Mouse (Mus musculus): ENCODE data around the gene Gm11011.
"Not testable (repeated sequence)": the region's sequence is repeated elsewhere in the genome, so short reads cannot be mapped to it uniquely, and the experiment has no call there.

The Gm11011 gene
- long read RNA-seq, experiment 1 = 0 reads
- long read RNA-seq, experiment 2 = 0 reads

GRCm38 (mm10) chr2:169587645-169588044 is at the start of gene Gm11011:
Gm11011 (minus strand) TSS chr2:169587745.
- intact Hi-C loops (cut with DNase I) = not testable (repeated sequence)

GRCm38 (mm10) chr2:169636414-169636813 is 48.9 kb upstream of the Gm11011 start:
- intact Hi-C loops (cut with DNase I) = no loop called here

- intact Hi-C loops (cut with DNase I) = no loop called here
These were observed 47.9 kb upstream of the Gm11011 start for GRCm38 (mm10) chr2:169635428-169635827.

GRCm38 (mm10) chr2:169634619-169635382 is 47.3 kb upstream of the Gm11011 start:
- intact Hi-C loops (cut with DNase I) = no loop called here

GRCm38 (mm10) chr2:169633491-169634289 is 46.1 kb upstream of the Gm11011 start:
- intact Hi-C loops (cut with DNase I) = no loop called here

- intact Hi-C loops (cut with DNase I) = no loop called here
These were observed 45.0 kb upstream of the Gm11011 start, which contains the start of gene Tshz2 for GRCm38 (mm10) chr2:169632338-169633151. Tshz2 (plus strand) TSS chr2:169633013.

- intact Hi-C loops (cut with DNase I) = no loop called here
These were observed 42.5 kb upstream of the Gm11011 start for GRCm38 (mm10) chr2:169630070-169630469.

GRCm38 (mm10) chr2:169621201-169621710 is 33.7 kb upstream of the Gm11011 start:
- intact Hi-C loops (cut with DNase I) = no loop called here

- intact Hi-C loops (cut with DNase I) = no loop called here
These were observed 28.5 kb upstream of the Gm11011 start for GRCm38 (mm10) chr2:169615998-169616397.

- intact Hi-C loops (cut with DNase I) = no loop called here
These were observed 27.1 kb upstream of the Gm11011 start for GRCm38 (mm10) chr2:169614683-169615082.

GRCm38 (mm10) chr2:169611557-169611956 is 24.0 kb upstream of the Gm11011 start:
- intact Hi-C loops (cut with DNase I) = no loop called here

- intact Hi-C loops (cut with DNase I) = no loop called here
These were observed 23.3 kb upstream of the Gm11011 start for GRCm38 (mm10) chr2:169610882-169611281.

- intact Hi-C loops (cut with DNase I) = no loop called here
These were observed 22.4 kb upstream of the Gm11011 start for GRCm38 (mm10) chr2:169609956-169610355.

GRCm38 (mm10) chr2:169607787-169608186 is 20.2 kb upstream of the Gm11011 start:
- intact Hi-C loops (cut with DNase I) = no loop called here

- intact Hi-C loops (cut with DNase I) = no loop called here
These were observed 19.5 kb upstream of the Gm11011 start for GRCm38 (mm10) chr2:169606901-169607678.

GRCm38 (mm10) chr2:169600163-169600562 is 12.6 kb upstream of the Gm11011 start:
- intact Hi-C loops (cut with DNase I) = no loop called here

GRCm38 (mm10) chr2:169599591-169599990 is 12.0 kb upstream of the Gm11011 start:
- intact Hi-C loops (cut with DNase I) = no loop called here

- intact Hi-C loops (cut with DNase I) = no loop called here
These were observed 10.4 kb upstream of the Gm11011 start for GRCm38 (mm10) chr2:169597971-169598370.

- intact Hi-C loops (cut with DNase I) = no loop called here
These were observed 9.8 kb upstream of the Gm11011 start for GRCm38 (mm10) chr2:169597357-169597756.

GRCm38 (mm10) chr2:169593742-169594141 is 6.2 kb upstream of the Gm11011 start:
- intact Hi-C loops (cut with DNase I) = no loop called here

Measured in adrenal gland (tissue).